9 mouse cellular contexts compared by ENCODE assay signal in the genomic region with DNA sequence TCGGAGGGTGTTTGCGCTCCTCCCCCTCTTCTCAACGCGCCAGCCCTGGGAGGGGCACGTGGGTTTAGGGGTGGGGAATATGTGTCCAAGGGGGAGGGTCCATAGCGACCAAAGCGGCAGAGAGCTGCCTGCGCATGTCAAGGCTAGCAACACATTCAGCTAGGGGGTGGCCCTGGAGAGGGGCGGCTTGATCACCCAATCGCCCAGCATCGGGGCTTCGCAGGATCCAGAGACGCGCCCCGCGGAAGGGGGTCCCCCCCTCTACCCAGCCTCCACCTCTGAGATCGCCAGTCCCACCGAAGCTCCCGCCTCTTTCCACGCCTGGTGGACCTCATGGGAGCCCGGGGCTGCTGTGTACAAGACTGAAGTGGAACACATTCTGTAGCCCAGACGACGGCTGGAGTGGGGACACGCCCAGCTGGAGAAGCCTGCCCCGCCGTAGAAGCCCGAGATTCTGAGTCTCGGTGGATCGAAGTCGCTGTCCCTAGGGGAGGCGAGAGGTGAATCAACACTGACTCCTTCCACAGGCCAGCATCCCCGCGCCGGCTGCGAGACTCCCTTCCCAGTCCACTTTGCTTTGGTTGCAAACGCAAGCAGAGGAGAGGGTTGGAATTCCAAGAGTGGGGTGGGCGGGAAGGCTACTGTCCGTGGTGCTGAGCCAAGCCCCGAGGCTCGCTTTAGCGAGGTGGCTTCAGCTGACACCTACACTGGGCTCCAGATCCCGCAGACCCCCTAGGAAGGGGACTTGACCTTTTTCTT. TPM values are rescaled to one million over a fixed set of nuclear protein-coding genes. Genes with fewer than 3 reads are reported as not detected.
DNase-seq lines count a peak whose midpoint lies in the region; ATAC-seq and TF ChIP-seq lines count a peak whose summit lies in the region.
"Had no signal": no experiment of that assay in that cellular context is flagged by ENCODE, and none has a peak within 500 bp of the region (broad histone marks: within the 10 kb centered on the region; RNA-seq: fewer than 3 reads in every experiment).

A gene (plus strand): TSS at position 115 of the 759 bp plus-strand sequence.

- no peaks in the 10 kb centered on the region for H3K9me3 ChIP-seq in intestine, embryonic 16.5 days (ENCODE audit: control insufficient read depth, low read length)
- no peaks in the 10 kb centered on the region for H3K9me3 ChIP-seq in midbrain, postnatal 0 days (ENCODE audit: low read length)

- peaks cover 12% of the 10 kb centered on the region; the same call in 1 of the 2 replicates for H3K27me3 ChIP-seq in intestine, embryonic 16.5 days (replicated peaks; ENCODE audit: control insufficient read depth, insufficient read depth, low read length)
- peaks cover 4% of the 10 kb centered on the region for H3K27me3 ChIP-seq in liver, adult 2 months (ENCODE audit: control insufficient read depth, insufficient read depth, low read length)
- no peaks in the 10 kb centered on the region for H3K27me3 ChIP-seq in midbrain, postnatal 0 days (ENCODE audit: insufficient read depth, low read length)

- ATAC-seq in granulocyte monocyte progenitor cell, adult 5-6 weeks (replicated peaks; ENCODE audit: poor library complexity, severe bottlenecking): peak; percentile 58
- peak; percentile 84 for ATAC-seq in intestine, embryonic 16.5 days
- ATAC-seq in midbrain, postnatal 0 days (ENCODE audit: low FRiP score): peak; percentile 97

- H3K36me3 ChIP-seq in intestine, embryonic 16.5 days (ENCODE audit: control insufficient read depth, insufficient read depth, low read length): no peaks in the 10 kb centered on the region
- H3K36me3 ChIP-seq in liver, adult 2 months (ENCODE audit: control insufficient read depth, insufficient read depth, low read length): no peaks in the 10 kb centered on the region
- 0 out of 2 replicates have a peak, but pooled peaks cover 2% of the 10 kb centered on the region for H3K36me3 ChIP-seq in midbrain, postnatal 0 days (ENCODE audit: insufficient read depth, low read length)
- H3K36me3 ChIP-seq: G1E had no signal

- TF ChIP-seq POLR2A in liver, adult 2 months (IDR thresholded peaks at IDR 0.05; ENCODE audit: extremely low read depth, insufficient read depth, low read length): no peak

- H3K79me2 ChIP-seq in liver, adult 2 months (ENCODE audit: control insufficient read depth, insufficient read depth, low read length): no peaks in the 10 kb centered on the region

- WGBS in intestine, embryonic 16.5 days: under 1% methylated on average over 41 of the region's 42 CpGs
- 2% methylated on average over 42 of the region's 42 CpGs for WGBS in liver, adult 2 months
- under 1% methylated on average over 42 of the region's 42 CpGs for WGBS in midbrain, postnatal 0 days

- no peak for TF ChIP-seq CTCF in liver, adult 2 months (IDR thresholded peaks at IDR 0.05; ENCODE audit: low read depth, low read length)
- TF ChIP-seq CTCF in midbrain, postnatal 0 days (IDR thresholded peaks at IDR 0.05): peak; percentile 18; the same call in 1 of the 2 replicates

- H3K4me1 ChIP-seq in intestine, embryonic 16.5 days (ENCODE audit: control insufficient read depth, insufficient read depth, low read length): peaks cover 17% of the 10 kb centered on the region
- no peaks in the 10 kb centered on the region for H3K4me1 ChIP-seq in liver, adult 2 months (ENCODE audit: control insufficient read depth, insufficient read depth, low read length)
- H3K4me1 ChIP-seq in midbrain, postnatal 0 days (ENCODE audit: insufficient read depth, low read length): peaks cover 16% of the 10 kb centered on the region; the same call in 1 of the 2 replicates

- H3K4me3 ChIP-seq in intestine, embryonic 16.5 days (ENCODE audit: low read length): peak within 1 kb of the TSS; percentile 40
- peak within 1 kb of the TSS; percentile 6; the same call in 1 of the 2 replicates for H3K4me3 ChIP-seq in liver, adult 2 months (ENCODE audit: insufficient read depth, low read depth, low read length)
- H3K4me3 ChIP-seq in midbrain, postnatal 0 days (ENCODE audit: low read depth, low read length): peak within 1 kb of the TSS; percentile 68

- peak within 1 kb of the TSS; percentile 73 for H3K4me2 ChIP-seq in intestine, embryonic 16.5 days (ENCODE audit: low read depth, low read length)
- H3K4me2 ChIP-seq in midbrain, postnatal 0 days (ENCODE audit: low read depth, low read length, poor library complexity, severe bottlenecking): peak within 1 kb of the TSS; percentile 69

- H3K9ac ChIP-seq in intestine, embryonic 16.5 days (ENCODE audit: low read depth, low read length): peak within 1 kb of the TSS; percentile 14; the same call in 1 of the 2 replicates
- H3K9ac ChIP-seq in liver, adult 2 months (ENCODE audit: low read depth, low read length): no peak within 1 kb of the TSS
- peak within 1 kb of the TSS; percentile 76 for H3K9ac ChIP-seq in midbrain, postnatal 0 days (replicated peaks; ENCODE audit: low read length, poor library complexity, severe bottlenecking)

- H3K27ac ChIP-seq in intestine, embryonic 16.5 days (ENCODE audit: low read length): no peak within 1 kb of the TSS
- H3K27ac ChIP-seq in liver, adult 2 months (replicated peaks; ENCODE audit: insufficient read depth, low read depth, low read length): no peak within 1 kb of the TSS
- H3K27ac ChIP-seq in midbrain, postnatal 0 days (ENCODE audit: low read depth, low read length): peak within 1 kb of the TSS; percentile 88

- DNase-seq in cerebellum, postnatal 25 days: peak; percentile 34 to 55
- DNase-seq in cerebellum, adult 11 months: no peak
- DNase-seq in embryo, embryonic 9.5 days (ENCODE audit: extremely low spot score): peak; percentile 72
- DNase-seq in liver, adult 2 months (ENCODE audit: extremely low read depth, low read depth, low spot score): no peak
- DNase-seq in midbrain, postnatal 0 days (ENCODE audit: low spot score): peak; percentile 95
- peak; percentile 35 for DNase-seq in testis, postnatal 14 days (ENCODE audit: low spot score)

RNA-seq across cellular contexts. Expression of the gene that starts here (rescaled TPM):
- 2.6 TPM in 1 of 2 replicates, not detected in the other for total RNA-seq in granulocyte monocyte progenitor cell, adult 5-6 weeks (2014; fragmentation: Nextera tagmentation)
- total RNA-seq in granulocyte monocyte progenitor cell, adult 5-6 weeks (2017): not detected in 2 replicates
- polyA plus RNA-seq in intestine, embryonic 16.5 days (2015; fragmentation: Nextera tagmentation; extraction: Ambion mirVana): 4.0 and 4.4 TPM in 2 replicates
- 0.09 and 0.13 TPM in 2 replicates for total RNA-seq in liver, adult 2 months (2014; rRNA removed)
- 0.02 TPM in 1 of 2 replicates, not detected in the other for polyA plus RNA-seq in liver, adult 2 months (2012; rRNA removed)
- 235 and 257 TPM in 2 replicates for total RNA-seq in midbrain, postnatal 0 days (2014; rRNA removed)
- polyA plus RNA-seq in midbrain, postnatal 0 days (2015; fragmentation: Nextera tagmentation; extraction: Ambion mirVana): 157 and 158 TPM in 2 replicates
- polyA plus RNA-seq: G1E had no signal

Comparison
In these comparisons a context has a peak if more than half of its experiments do, and no peak if none do; other contexts are left out.
1. RNA of the gene that starts here (total RNA-seq): 235 to 257 TPM in midbrain, postnatal 0 days; 0.09 to 0.13 TPM in liver, adult 2 months and 2.6 TPM in granulocyte monocyte progenitor cell, adult 5-6 weeks; every median in the first group is over 10 times any median in the second.
2. RNA of the gene that starts here (polyA plus RNA-seq): 157 to 158 TPM in midbrain, postnatal 0 days; 4.0 to 4.4 TPM in intestine, embryonic 16.5 days and 0.02 TPM in liver, adult 2 months; every median in the first group is over 10 times any median in the second.
3. DNase-seq: peak in cerebellum, postnatal 25 days (2 of 2), embryo, embryonic 9.5 days (single experiment), midbrain, postnatal 0 days (single experiment) and testis, postnatal 14 days (single experiment); none in cerebellum, adult 11 months (single experiment) and liver, adult 2 months (single experiment).
4. H3K4me3 ChIP-seq: peak in every context shown above with its lines; median percentile 68 in midbrain, postnatal 0 days; 40 in intestine, embryonic 16.5 days; 6 in liver, adult 2 months.
5. Peak in every context shown above with its lines, with median percentiles within 50 percentile points of each other: ATAC-seq.